Mouse (Mus musculus) MEL (cell line): ENCODE results near the gene Nxph3. TPM values are rescaled to one million over a fixed set of nuclear protein-coding genes. Genes with fewer than 3 reads are reported as not detected.

Experiments used
- DNase-seq: peaks from one replicate; pipeline ENCODE4 v3.0.0; 2011; ENCODE audit warnings: low read depth, low spot score
- H3K27ac ChIP-seq: 2 replicates; pipeline ENCODE4 v1.5.1; 2012; ENCODE audit warnings: low read depth, mild to moderate bottlenecking, control low read depth, low read length, moderate library complexity; ENCODE audit not compliant: control insufficient read depth
- H3K27me3 ChIP-seq, 2 experiments: fragments of 150-350 bp in 1 of 2; sonication (generic) in 1 of 2; 2 replicates each; pipeline ENCODE4 v1.6.1; 2012; ENCODE audit warnings: low read length in 2 of 2, mild to moderate bottlenecking in 2 of 2, improper control_type of control experiment in 1 of 2, moderate library complexity in 1 of 2; ENCODE audit not compliant: insufficient read depth in 2 of 2, control insufficient read depth in 1 of 2
- H3K36me3 ChIP-seq, 2 experiments: 2 replicates each; pipeline ENCODE4 v1.6.1; 2012 to 2014; ENCODE audit warnings: low read length in 2 of 2, improper control_type of control experiment in 1 of 2, inconsistent platforms in 1 of 2, mild to moderate bottlenecking in 1 of 2; ENCODE audit not compliant: insufficient read depth in 2 of 2, control insufficient read depth in 1 of 2
- H3K4me1 ChIP-seq, 2 experiments: fragments of 150-350 bp in 1 of 2; sonication (generic) in 1 of 2; 2 replicates each; pipeline ENCODE4 v1.6.1; 2012; ENCODE audit warnings: low read length in 2 of 2, improper control_type of control experiment in 1 of 2, mild to moderate bottlenecking in 1 of 2; ENCODE audit not compliant: insufficient read depth in 2 of 2, control insufficient read depth in 1 of 2
- H3K4me3 ChIP-seq, 2 experiments: fragments of 150-350 bp in 1 of 2; sonication (generic) in 1 of 2; 2 replicates each; pipeline ENCODE4 v1.5.1; 2012; ENCODE audit warnings: low read depth in 2 of 2, low read length in 2 of 2, mild to moderate bottlenecking in 2 of 2, moderate library complexity in 2 of 2, control low read depth in 1 of 2, improper control_type of control experiment in 1 of 2; ENCODE audit not compliant: control insufficient read depth in 1 of 2, insufficient read depth in 1 of 2
- H3K79me2 ChIP-seq: 2 replicates; pipeline ENCODE4 v1.6.1; 2012; ENCODE audit warnings: mild to moderate bottlenecking, low read length, moderate library complexity; ENCODE audit not compliant: control insufficient read depth, poor library complexity, insufficient read depth
- H3K9ac ChIP-seq: 2 replicates; pipeline ENCODE4 v1.6.1; 2012; ENCODE audit warnings: low read depth, mild to moderate bottlenecking, control low read depth, low read length, moderate library complexity; ENCODE audit not compliant: control insufficient read depth, poor library complexity, severe bottlenecking
- H3K9me3 ChIP-seq: fragments of 150-350 bp; sonication (generic); replicated peaks from 2 replicates; pipeline ENCODE4 v1.6.1; 2012; ENCODE audit warnings: mild to moderate bottlenecking, low read length, improper control_type of control experiment, moderate library complexity; ENCODE audit not compliant: insufficient read depth
- BHLHE40 ChIP-seq: IDR thresholded peaks from 2 replicates; pipeline ENCODE4 v1.6.1; 2012; ENCODE audit warnings: low read depth, mild to moderate bottlenecking, inconsistent platforms, low read length, improper control_type of control experiment, borderline replicate concordance
- CHD2 ChIP-seq: IDR thresholded peaks from 2 replicates; pipeline ENCODE4 v1.6.1; 2011; ENCODE audit warnings: low read length, improper control_type of control experiment
- CTCF ChIP-seq, 3 experiments: IDR thresholded peaks in 2 of 3; conservative IDR thresholded peaks in 1 of 3; 2 replicates each; pipeline ENCODE4 v1.5.1; 2011 to 2012; ENCODE audit warnings: low read length in 3 of 3, low read depth in 2 of 3, mild to moderate bottlenecking in 2 of 3, improper control_type of control experiment in 1 of 3, inconsistent platforms in 1 of 3, mixed read lengths in 1 of 3, moderate library complexity in 1 of 3; ENCODE audit not compliant: control insufficient read depth in 1 of 3, insufficient read depth in 1 of 3, poor library complexity in 1 of 3, severe bottlenecking in 1 of 3
- ELF1 ChIP-seq: IDR thresholded peaks from 2 replicates; pipeline ENCODE4 v1.6.1; 2014; ENCODE audit warnings: low read depth, mild to moderate bottlenecking, inconsistent platforms, low read length, improper control_type of control experiment, moderate library complexity
- EP300 ChIP-seq, 2 experiments: IDR thresholded peaks; 2 replicates each; pipeline ENCODE4 v1.6.1; 2011; ENCODE audit warnings: improper control_type of control experiment in 2 of 2, low read length in 2 of 2, low read depth in 1 of 2, mild to moderate bottlenecking in 1 of 2
- GATA1 ChIP-seq: IDR thresholded peaks from 2 replicates; pipeline ENCODE4 v1.6.1; 2011; ENCODE audit warnings: low read depth, low read length, improper control_type of control experiment
- HCFC1 ChIP-seq: IDR thresholded peaks from 2 replicates; pipeline ENCODE4 v1.6.1; 2012; ENCODE audit warnings: low read depth, mild to moderate bottlenecking, inconsistent platforms, low read length, improper control_type of control experiment, moderate library complexity
- KAT2A ChIP-seq: conservative IDR thresholded peaks from 2 replicates; pipeline ENCODE4 v1.6.1; 2012; ENCODE audit warnings: low read depth, low read length, improper control_type of control experiment, inconsistent platforms
- MEF2A ChIP-seq: IDR thresholded peaks from 2 replicates; pipeline ENCODE4 v1.6.1; 2014; ENCODE audit warnings: low read depth, mild to moderate bottlenecking, inconsistent platforms, low read length, improper control_type of control experiment; ENCODE audit not compliant: poor library complexity, insufficient replicate concordance, severe bottlenecking; ENCODE audit errors: extremely low read depth
- MYB ChIP-seq: IDR thresholded peaks from 2 replicates; pipeline ENCODE4 v1.6.1; 2011; ENCODE audit warnings: mild to moderate bottlenecking, low read depth, low read length, improper control_type of control experiment
- MYC ChIP-seq: IDR thresholded peaks from 2 replicates; pipeline ENCODE4 v1.6.1; 2011; ENCODE audit warnings: low read depth, mild to moderate bottlenecking, low read length, improper control_type of control experiment, moderate library complexity
- NELFE ChIP-seq: IDR thresholded peaks from 2 replicates; pipeline ENCODE4 v1.6.1; 2011; ENCODE audit warnings: low read depth, low read length, improper control_type of control experiment
- POLR2A ChIP-seq, 2 experiments: IDR thresholded peaks; 2 replicates each; pipeline ENCODE4 v1.6.1; 2011 to 2012; ENCODE audit warnings: low read length in 2 of 2, mild to moderate bottlenecking in 2 of 2, control low read depth in 1 of 2, improper control_type of control experiment in 1 of 2, low read depth in 1 of 2, moderate library complexity in 1 of 2; ENCODE audit not compliant: control insufficient read depth in 1 of 2, insufficient read depth in 1 of 2, poor library complexity in 1 of 2
- POLR2AphosphoS5 ChIP-seq: IDR thresholded peaks from 2 replicates; pipeline ENCODE4 v1.6.1; 2012; ENCODE audit warnings: low read depth, borderline replicate concordance, mild to moderate bottlenecking, inconsistent platforms, low read length, moderate library complexity, mixed read lengths
- SMC3 ChIP-seq: IDR thresholded peaks from 2 replicates; pipeline ENCODE4 v1.6.1; 2011; ENCODE audit warnings: low read depth, low read length, improper control_type of control experiment
- TBP ChIP-seq: IDR thresholded peaks from 2 replicates; pipeline ENCODE4 v1.8.0; 2011; ENCODE audit warnings: low read depth, low read length, improper control_type of control experiment
- UBTF ChIP-seq: IDR thresholded peaks from 2 replicates; pipeline ENCODE4 v1.6.1; 2012; ENCODE audit warnings: low read depth, mild to moderate bottlenecking, inconsistent platforms, low read length, improper control_type of control experiment, moderate library complexity, borderline replicate concordance; ENCODE audit not compliant: insufficient read depth
- USF1 ChIP-seq: IDR thresholded peaks from 2 replicates; pipeline ENCODE4 v1.6.1; 2014; ENCODE audit warnings: low read depth, mild to moderate bottlenecking, inconsistent platforms, low read length, improper control_type of control experiment, moderate library complexity
- ZC3H11A ChIP-seq: IDR thresholded peaks from 2 replicates; pipeline ENCODE4 v1.6.1; 2012; ENCODE audit warnings: low read depth, mild to moderate bottlenecking, inconsistent platforms, low read length, improper control_type of control experiment
- ZKSCAN1 ChIP-seq: IDR thresholded peaks from 2 replicates; pipeline ENCODE4 v1.6.1; 2012; ENCODE audit warnings: low read depth, mild to moderate bottlenecking, inconsistent platforms, low read length, improper control_type of control experiment, moderate library complexity
- polyA plus RNA-seq, 2 experiments: library from polyadenylated mRNA; stranded (reverse) in 1 of 2; unstranded in 1 of 2; fragments of >175 nt in 1 of 2; fragments of >200 nt in 1 of 2; gene quantifications; 2 replicates each; pipeline versions ENCODE4 v1.2.1 to v1.2.4; 2012; ENCODE audit warnings: low replicate concordance in 2 of 2, low read depth in 1 of 2; ENCODE audit not compliant: insufficient read length in 2 of 2, insufficient read depth in 1 of 2, missing spikeins in 1 of 2
- total RNA-seq: library from RNA; depleted of rRNA; stranded (reverse); fragments of 300-350 nt; gene quantifications from 2 replicates; pipeline ENCODE4 v1.2.3, GENCODE M21; 2012

Nxph3 gene
- total and polyA plus RNA-seq, 3 experiments = not detected

DNA sequence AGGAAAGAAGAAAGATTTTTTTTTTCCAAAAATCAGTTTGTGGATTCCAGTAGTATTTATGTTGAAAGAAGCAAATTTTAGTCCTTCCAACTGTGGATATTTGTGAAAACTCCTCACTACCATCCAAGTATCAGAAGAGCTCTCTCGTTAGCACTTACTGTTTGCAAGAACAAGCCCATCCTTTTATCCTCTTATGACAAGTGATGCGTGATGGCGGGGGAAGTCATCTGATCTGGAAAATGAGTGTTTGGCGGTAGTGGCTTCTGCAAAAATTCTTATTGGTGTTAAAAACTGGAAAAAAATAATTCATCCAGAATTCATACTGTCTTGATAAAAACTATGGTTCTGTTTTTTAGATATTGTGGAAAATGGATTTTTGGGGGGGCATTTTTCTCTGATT lies 22.1 kb downstream of the Nxph3 start:
- no peak for TF ChIP-seq ZKSCAN1
- Histone ChIP-seq H3K9me3 (no peaks in the 10 kb centered on the region), H3K9ac (no peak overlapping the region), H3K27ac (no peak overlapping the region), H3K79me2 (no peaks in the 10 kb centered on the region), H3K4me1 (no peaks in the 10 kb centered on the region), H3K27me3 (no peaks in the 10 kb centered on the region), H3K4me3 (no peak overlapping the region), H3K36me3 (peaks cover 0 to 9% of the 10 kb centered on the region in 2 experiments; a peak in 2 of 4 replicates)
- no peak for DNase-seq

DNA sequence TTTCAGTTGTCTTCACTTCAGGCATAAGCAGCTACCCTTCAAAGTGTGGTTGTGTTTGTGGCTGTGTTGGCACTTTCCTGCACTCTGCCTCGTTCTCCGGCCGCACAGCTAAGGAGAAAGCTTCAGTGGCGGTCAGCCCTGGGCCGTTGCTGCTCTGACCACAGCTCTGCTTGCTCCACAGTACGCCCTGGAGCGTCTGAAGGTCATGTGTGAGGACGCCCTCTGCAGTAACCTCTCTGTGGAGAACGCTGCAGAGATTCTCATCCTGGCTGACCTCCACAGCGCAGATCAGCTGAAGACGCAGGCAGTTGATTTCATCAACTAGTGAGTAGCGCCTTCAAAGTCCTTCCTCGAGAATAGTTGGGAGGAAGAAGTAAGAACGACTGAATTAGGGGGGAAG lies 24.3 kb downstream of the Nxph3 start:
- Histone ChIP-seq H3K4me3 (no peak overlapping the region), H3K4me1 (no peaks in the 10 kb centered on the region), H3K27ac (no peak overlapping the region), H3K9me3 (no peaks in the 10 kb centered on the region), H3K9ac (no peak overlapping the region), H3K36me3 (peaks cover 0 to 12% of the 10 kb centered on the region in 2 experiments; a peak in 2 of 4 replicates), H3K79me2 (no peaks in the 10 kb centered on the region), H3K27me3 (no peaks in the 10 kb centered on the region)
- no peak for DNase-seq
- TF ChIP-seq EP300 (IDR thresholded peaks at IDR 0.05; ENCODE audit: low read depth in 1 of 2, low read length in 2 of 2) (no peak), BHLHE40 (no peak), TBP (no peak), SMC3 (no peak), MYB (no peak), CHD2 (no peak), HCFC1 (no peak), MEF2A (no peak), NELFE (no peak), POLR2AphosphoS5 (no peak), USF1 (no peak), GATA1 (no peak), ZC3H11A (no peak), POLR2A (IDR thresholded peaks at IDR 0.05; ENCODE audit: control insufficient read depth in 1 of 2, insufficient read depth in 1 of 2, low read depth in 1 of 2, low read length in 2 of 2, poor library complexity in 1 of 2) (no peak), MYC (no peak), UBTF (no peak), CTCF (IDR thresholded peaks at IDR 0.05 in 2 of 3, conservative IDR thresholded peaks at IDR 0.05 in 1 of 3; ENCODE audit: control insufficient read depth in 1 of 3, insufficient read depth in 1 of 3, low read depth in 2 of 3, low read length in 3 of 3, poor library complexity in 1 of 3, severe bottlenecking in 1 of 3) (no peak), KAT2A (no peak), ELF1 (no peak)
